Mouse (Mus musculus): ENCODE measurements around the gene Magi1.
"Not testable (repeated sequence)": the region's sequence is repeated elsewhere in the genome, so short reads cannot be mapped to it uniquely, and the experiment has no call there.

Gene Magi1

DNA sequence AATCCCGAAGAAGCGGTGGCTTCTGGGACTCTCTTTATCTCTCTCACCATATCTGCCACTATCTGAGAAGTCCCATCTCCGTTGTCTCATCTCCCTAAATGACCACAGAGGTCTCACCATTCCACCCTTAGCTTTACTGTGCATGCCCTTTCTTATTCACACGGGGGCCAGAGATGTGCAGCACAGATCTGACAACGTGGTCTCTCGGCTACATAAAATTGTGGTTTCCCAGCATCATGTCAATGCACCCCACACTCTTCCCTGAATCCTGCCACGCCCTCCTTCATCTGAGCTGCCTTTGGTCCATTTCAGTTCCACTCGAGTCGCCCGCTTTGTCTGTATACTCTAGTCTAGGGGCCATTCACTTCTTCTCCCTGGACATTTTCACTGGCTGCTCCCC, 557.6 kb downstream of the Magi1 start:
- DNase-seq (ENCODE audit: low spot score): no peak

DNA sequence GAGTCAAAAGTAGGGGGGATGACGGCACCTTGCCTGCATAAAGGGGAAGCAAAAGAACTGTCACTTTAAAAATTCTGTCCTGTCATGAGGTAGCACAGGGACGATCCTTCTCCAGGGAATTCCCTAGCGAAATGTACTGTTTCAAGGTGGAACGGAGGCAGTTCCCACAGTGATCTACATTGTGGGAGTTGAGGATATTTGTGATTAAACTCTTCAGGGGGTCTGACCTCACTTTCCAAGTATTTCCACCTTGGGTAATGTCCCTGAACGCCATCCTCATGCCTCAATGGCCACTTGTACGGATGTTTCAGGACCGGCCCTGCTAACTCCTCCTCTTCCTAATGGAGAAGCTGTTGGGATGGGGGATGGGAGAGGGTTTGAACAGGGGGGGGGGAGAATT, 559.0 kb downstream of the Magi1 start:
- DNase-seq (ENCODE audit: low spot score): no peak

DNA sequence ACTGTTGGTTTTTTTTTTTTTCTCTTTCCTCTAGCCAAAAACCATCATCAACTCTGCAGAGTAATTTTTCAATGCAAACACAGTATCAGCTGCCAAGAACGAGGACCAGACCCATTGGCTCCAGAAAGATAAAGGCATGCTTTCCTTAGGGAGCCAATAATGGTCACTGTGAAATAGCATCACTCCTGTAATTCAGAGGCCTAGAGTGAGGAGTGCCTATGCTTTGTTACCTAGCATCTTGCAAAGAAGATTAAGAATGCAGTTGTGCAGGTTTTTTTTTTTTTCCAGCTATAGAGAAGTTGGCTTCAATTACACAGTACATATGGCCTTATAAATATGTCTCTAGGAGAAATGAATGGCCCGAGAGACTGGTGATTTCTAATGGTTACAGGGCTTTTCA, 560.5 kb downstream of the Magi1 start:
- DNase-seq (ENCODE audit: low spot score): no peak

GRCm38 (mm10) chr6:93719532-93719931, 564.2 kb downstream of the Magi1 start:
- no peak for DNase-seq (ENCODE audit: low spot score)

GRCm38 (mm10) chr6:93718385-93718784, 565.3 kb downstream of the Magi1 start:
- DNase-seq (ENCODE audit: low spot score): no peak

DNA sequence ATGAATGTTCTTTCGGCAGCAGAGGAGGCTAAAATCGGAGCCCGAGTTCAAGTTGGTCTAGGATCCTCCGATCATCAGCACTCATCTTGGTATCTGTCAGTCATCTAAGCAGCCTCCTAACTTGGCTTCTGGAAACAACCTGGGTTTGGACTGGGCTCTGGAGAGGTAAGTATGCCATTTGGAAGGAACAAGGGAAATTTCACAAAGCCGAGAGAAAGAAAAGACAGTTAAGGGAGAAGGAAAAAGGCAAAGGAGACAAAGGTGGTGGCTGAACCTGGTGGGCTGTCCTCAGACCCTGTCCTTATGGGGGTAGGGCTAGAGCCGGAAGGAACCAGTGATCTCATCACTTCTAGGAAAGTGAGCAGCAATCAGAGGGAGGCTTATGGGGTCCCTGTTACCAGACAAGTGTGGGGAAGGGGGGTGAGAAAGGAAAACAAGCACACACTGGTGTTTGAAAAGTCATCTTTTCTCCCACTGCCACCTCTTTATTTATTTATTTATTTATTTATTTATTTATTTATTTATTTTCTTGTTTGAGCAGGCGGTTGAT, 565.8 kb downstream of the Magi1 start:
- no peak for DNase-seq (ENCODE audit: low spot score)

GRCm38 (mm10) chr6:93716686-93717625, 566.8 kb downstream of the Magi1 start:
- DNase-seq (ENCODE audit: low spot score): no peak

- DNase-seq (ENCODE audit: low spot score): no peak
These were observed 568.2 kb downstream of the Magi1 start for GRCm38 (mm10) chr6:93715181-93716180.

DNA sequence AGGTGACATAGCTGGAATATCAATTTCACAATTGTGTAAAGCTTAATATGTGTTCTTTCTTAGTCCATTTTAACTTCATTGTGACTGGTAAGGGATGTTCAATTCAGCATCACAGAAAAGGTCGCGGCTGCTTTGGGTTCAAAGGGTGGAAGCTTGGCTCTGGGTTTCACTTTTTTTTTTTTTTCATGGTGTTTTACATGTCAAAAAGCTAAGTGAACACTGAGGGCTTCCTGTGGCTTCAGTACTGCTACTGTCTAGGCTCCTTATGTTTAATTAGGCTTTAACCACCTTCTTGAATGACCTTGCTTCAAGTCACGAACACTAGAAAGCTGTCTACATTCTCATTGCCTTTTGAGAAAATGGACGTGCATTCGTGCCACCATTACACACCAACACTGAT, 579.4 kb downstream of the Magi1 start:
- DNase-seq (ENCODE audit: low spot score): no peak

DNA sequence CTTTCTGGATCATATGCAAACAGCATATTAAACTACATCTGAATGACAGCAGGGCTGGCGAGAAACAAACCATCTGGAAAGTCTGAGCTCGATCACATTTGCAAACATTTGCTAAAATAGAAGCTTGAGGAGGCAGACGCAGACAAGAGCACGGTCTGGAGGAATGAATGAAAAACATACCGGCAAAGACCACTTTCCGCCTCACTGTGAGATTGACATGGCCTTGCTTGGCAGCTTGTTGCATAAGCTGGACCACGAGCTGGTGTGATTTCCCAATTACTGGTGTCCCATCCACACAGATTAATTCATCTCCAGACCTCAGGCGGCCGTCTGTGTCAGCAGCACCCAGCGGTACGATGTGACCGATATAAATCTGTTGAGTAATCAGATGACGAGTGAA, 584.3 kb downstream of the Magi1 start:
- no peak for DNase-seq (ENCODE audit: low spot score)

DNA sequence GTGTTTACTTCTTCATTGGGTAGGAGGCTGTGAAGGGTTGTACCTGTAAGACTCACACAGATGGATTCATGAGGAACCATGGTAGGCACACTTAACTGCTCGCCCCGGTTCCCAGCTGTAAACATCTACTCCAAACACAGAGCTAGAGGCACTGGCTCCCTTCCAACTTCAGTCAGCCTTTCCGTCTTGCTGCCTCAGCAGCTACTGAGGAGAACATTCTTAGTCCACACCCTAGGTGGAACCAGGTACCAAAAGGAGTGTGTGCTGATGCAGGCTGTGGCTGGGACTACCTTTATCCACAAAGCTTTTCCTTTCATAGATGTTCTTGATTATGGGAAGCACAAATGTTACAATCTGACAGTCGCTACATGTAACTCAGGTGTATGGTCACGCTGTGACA, 585.8 kb downstream of the Magi1 start:
- no peak for DNase-seq (ENCODE audit: low spot score)

- no peak for DNase-seq (ENCODE audit: low spot score)
These were observed 605.0 kb downstream of the Magi1 start for GRCm38 (mm10) chr6:93678766-93679165.

GRCm38 (mm10) chr6:93666731-93667130, 617.0 kb downstream of the Magi1 start:
- DNase-seq (ENCODE audit: low spot score): no peak

DNA sequence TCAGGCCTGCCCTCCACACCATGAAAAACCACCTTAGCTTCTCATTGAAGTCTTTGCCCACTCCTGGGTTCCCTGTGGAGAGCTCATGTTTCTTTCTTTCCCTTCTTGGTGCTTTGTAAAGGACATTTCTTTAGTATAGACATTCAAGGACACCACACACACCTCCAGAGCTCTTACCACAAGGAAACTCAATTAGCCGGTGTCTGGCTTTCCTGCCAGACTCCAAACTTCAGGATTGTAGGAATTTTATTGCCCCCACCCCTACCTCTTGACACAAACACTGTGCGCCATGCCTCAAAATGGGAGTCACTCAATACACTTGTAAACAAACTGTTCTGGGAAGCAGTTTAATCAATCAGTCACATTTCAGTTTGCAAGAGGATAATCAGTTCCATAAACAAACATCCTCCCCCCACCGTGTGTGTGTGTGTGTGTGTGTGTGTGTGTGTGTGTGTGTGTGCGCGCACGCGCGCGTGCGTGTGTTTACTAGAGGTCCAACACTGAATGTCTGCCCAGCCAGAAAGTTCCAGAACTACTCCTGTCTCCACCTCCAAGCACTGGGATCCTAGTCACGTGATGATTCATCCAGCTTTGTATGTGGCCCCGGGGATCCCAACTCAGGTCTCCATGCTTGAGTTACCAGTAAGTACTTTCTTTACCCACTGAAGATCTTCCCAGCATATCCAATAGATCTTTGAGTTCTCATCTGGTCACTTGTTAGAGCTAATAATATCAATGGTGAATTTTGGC, 618.5 kb downstream of the Magi1 start:
- DNase-seq (ENCODE audit: low spot score): no peak

DNA sequence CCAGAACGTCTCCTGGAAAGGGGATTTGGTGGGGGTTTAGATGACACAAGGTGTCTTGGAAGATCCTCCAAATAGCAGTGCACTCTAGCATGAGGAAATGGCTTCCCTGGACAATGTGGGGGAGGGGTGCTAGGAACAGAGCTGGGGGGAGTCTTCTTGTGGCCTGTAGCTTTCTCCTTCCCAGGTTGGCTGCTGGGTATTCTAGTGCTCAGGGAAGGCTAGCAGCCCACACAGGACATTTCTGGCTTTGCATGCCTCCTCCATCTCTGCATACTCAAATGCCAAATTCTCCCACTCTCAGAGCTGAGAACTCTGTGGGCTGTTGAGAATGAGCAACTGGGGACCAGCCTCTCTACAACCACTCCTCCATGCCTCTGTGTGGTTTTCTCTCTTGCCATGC, 622.6 kb downstream of the Magi1 start:
- no peak for DNase-seq (ENCODE audit: low spot score)

DNA sequence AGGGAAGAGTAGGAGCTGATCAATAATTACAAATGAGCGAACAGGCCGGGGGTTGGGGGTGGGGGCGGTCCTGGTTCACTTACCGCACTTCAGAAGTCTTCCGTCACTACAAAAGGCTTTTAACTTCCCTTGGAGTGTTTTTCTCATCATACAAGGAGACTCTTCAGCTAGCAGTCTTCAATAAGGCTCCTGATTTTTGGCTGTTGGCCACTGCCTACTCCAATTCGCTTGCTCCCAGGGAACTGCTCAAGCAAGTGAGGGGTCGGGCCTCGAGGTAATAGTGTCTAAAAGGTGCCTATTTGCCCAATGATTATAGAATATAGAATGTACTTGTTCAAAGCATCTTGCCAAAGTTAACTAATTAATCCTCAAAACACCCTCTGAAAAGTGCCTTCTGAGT, 624.2 kb downstream of the Magi1 start:
- DNase-seq (ENCODE audit: low spot score): no peak

DNA sequence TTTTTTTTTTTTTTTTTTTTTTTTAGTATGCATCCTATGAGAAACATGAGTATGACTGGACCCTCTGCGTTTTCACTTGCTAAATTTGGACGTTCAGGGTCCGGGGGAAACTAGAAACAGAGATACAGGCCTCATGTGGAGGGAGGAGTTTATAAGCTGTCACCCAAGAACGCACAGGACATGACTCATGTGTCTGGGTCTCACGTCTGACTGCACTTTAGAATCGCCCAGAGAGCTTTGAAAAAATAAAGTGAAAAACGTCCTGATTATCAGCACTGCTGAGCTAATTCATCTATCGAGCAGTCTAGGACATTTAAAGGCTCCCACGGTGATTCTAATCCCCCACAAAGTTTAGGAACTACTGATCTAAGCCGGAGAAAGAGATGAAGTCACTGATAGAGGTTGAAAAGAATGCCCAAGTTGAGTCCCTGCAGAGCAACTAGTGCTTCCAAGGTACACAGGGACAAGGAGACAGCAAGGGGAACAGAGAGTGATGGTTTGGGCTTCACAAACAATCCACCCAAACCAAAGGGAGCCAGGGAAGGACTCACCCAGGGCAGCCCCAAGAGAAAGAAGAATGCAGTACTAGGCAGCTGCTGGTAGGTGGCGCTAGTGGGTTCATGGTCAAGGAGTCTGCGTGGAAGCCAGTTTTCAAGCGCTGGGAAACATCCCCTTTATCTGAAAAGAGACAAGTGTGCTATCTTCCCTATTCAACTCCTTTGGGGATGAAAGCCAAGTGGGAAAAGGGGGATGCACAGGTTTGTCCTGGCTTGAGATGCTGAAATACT, 626.3 kb downstream of the Magi1 start:
- peak; percentile 69 for DNase-seq (ENCODE audit: low spot score)

DNA sequence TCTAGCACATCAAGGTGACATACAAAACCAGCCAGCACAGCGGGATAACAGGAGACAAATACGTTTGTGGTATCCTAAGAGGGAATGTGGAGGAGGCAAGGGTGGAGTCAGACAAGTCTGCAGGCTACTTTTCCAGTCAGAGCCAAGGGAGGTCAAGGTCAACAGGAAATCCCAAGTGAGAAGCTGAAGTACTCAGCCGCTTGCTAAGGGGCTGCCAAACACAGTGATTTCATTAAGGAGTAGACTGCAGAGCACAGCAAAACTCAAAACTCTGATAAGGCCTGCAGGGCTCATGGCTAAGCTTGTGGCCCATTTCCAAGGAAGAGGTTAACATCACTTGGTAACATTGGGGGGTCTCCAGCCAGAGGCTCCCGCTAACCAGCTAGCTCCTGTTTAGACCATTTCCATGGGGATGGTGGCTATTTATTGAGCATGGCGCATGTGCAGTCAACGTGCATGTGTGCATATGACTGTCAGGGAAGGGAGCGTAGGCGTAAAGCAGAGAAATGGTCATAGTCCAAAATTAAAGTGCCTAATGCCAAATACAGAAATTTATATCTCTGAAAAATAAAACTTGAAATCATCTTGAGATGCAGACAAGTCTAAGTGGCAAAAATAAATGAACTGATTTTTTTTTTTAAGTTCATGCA, 635.0 kb downstream of the Magi1 start:
- peak; percentile 12 for DNase-seq (ENCODE audit: low spot score)

DNA sequence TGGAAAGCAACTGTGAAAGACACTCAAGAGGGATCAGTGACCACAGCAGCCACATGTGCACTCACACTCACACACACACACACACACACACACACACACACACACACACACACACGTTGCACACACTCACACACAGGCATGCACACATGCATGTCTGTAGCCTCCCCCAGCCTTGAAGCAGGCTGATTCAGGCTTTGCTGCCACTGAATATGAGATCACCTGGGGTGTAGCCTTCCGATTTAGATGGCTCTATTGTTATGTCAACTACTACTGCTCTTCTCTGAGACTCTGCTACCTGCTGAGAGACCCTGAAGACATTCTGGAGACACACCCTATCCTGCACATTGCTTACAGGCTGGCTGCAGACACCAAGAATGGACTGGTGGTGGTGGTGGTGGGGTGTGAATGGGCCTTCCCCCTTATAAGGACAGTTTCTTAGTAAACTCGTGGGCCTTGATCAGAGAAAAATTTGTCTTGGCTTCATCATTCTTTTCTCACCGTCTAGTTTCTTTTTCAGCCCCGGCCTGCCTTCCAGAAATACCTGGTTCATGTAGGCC, 653.9 kb downstream of the Magi1 start:
- DNase-seq (ENCODE audit: low spot score): not testable (repeated sequence)

DNA sequence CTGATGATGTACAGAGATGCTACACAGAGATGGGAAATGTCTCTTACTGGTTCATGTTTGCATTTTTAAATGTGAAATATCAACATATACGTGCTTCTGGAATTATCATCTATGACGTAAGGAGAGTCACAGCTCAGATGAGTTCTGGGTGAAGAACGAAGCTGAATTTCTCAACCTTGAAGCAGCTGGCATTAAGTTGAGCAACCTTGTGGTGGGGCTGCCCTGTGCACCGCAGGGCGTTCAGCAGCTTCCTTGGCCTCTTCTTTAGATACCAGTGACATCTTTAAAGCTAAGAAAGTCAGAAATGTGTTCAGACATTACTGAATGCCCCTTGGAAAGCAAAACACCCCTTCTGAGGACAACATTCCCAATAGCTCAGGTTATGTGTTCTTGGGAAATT, 656.5 kb downstream of the Magi1 start:
- no peak for DNase-seq (ENCODE audit: low spot score)
